Mouse (Mus musculus): Measurements from ENCODE around the gene Tcaim.
A peak's percentile ranks its signal among the peaks of the same experiment; 100 is the strongest.
"Not testable (repeated sequence)": the region's sequence is repeated elsewhere in the genome, so short reads cannot be mapped to it uniquely, and the experiment has no call there.

Gene Tcaim

DNA sequence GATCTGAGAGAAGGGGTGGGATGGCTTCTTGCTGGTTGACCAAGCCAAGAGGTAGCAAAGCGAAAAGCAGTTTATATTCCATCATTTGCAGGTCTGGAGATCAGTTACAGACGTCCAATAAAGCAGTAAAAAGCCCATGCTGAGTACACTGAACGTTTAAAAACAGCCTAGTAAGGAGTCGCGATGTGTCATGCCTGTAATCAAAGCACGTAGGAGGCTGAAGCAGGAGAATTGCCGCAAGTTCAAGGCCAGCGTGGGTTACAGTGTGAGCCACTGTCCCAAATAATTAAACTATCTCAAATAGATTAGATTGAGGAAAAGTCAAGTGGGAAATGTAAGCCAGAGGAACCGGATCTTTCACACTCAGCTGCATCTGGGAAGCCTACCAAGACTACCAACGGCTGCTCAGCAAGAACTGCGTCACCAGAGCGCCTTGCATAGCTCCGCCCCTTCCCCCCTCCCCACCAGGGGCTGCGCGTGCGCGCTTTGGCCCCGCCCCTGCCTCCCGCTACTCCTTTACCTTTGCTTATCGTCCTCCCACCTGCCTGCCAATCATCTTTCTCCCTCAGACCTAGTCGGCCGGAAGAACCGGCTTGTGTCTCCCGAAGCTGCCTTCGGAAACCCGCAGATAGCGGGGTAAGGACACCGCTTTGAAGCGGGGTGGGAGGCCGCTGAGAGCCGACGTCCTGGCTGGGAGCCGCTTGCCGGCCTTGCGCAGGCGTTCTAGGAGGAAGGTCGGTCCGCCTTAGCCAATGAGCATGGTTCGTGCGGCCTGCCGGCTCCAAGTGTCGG is at the start of gene Tcaim:
Gene Tcaim (plus strand): TSS at position 487 of the 792 bp plus-strand sequence.
- peak; percentile 70 to 78 for DNase-seq (ENCODE audit: low spot score in 2 of 2)

DNA sequence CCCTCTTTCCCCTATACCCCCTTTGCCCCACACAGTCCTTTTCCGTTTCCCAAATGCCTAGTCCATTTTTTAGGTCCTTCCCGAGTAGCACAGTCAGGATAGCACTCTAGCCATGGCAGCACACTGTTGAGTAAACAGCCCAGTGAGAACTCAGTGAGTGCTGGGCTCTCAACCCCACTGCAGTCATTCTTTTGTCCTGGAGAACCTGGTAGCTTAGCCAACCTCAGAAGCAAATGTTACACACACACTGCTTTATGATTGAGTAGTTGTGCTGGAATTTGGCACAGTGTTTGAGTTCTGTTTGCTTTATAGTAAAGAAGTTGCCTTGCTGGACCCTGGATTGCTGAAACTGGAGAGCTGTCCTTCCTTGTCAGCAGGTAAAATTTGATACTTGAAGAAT is 47.7 kb upstream of the Tcaim start:
- DNase-seq (ENCODE audit: low spot score in 2 of 2) = no peak

DNA sequence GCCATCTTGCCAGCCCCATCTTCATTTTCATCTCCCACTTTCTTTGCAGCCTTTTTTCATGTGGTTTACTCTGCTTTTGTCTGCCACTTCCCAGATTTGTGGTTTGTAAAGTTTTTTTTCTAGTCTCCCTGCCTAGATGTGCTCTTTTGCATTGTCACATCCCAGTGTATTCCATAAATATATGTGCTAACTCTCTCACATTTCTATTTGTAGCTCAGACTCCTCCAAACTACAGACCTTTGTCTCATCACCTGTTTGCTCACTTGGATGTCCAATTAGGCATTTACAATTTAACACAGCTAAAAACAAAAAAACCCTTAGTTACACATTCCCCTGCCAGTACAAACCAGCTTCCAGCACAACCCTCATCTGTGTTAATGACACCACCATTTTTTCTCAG is 45.2 kb upstream of the Tcaim start:
- no peak for DNase-seq (ENCODE audit: low spot score in 2 of 2)

DNA sequence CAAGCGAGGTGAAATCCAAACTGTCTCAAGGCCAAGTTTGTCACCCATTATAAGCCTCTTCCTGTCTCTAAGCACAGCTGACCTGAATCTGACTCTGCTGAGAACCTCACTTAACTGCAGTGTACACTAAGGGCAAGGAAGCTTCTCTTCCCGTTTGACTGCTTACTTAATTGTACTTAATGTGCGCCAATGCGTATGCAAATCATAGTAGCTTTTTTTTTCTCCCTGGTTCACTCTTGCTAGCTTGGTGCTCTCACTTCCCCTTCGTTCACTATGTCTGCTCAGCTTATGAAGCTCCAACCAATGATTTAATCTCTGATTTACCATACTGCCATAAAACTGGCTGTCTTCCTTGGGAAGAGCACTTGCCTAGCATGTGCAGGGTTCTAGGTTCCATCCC is 20.1 kb upstream of the Tcaim start:
- peak in 1 of 2 experiments; percentile 5 for DNase-seq (ENCODE audit: low spot score in 2 of 2)

DNA sequence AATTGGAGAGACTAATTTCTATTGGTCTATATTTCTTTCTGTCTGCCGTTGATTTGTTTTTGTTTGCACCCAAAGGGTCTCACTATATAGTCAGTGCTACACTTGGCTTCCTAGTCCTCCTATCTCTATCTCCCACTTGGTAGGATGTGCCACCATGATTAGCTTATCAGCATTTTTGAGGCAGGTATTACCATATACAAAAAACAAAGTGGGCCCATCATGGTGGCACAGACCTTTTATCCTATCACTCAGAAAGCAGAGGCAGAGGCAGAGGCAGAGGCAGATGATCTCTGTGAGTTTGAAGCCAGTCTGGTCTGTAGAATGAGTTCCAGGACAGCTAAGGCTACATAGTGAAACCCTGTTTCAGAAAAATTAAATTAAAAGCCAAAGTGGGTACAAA is 18.8 kb upstream of the Tcaim start:
- no peak for DNase-seq (ENCODE audit: low spot score in 2 of 2)

DNA sequence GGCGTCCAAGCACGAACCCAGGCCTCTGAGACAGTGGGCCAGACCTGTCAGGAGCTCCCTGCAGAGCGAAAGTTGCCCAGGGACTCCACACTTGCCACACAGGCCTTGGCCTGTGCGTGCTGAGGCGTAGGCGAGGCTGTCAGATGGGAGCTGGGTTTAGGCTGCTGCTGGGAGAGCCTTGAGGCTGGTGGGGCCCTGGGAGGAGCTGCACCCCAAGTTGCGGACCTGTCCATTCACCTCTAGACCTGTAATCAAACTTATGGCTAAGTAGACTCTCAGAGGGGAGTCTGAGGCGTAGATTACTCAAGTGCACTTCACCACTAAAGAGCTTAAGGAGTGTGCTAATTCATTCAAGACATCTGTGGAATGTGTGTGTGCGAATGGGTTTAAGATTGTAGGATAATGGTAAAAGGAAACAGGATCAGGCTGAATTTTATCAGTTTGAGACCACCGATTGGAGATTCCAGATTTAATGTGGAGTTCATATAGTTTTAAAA is 554 bp downstream of the Tcaim start:
- DNase-seq (ENCODE audit: low spot score in 2 of 2) = no peak

DNA sequence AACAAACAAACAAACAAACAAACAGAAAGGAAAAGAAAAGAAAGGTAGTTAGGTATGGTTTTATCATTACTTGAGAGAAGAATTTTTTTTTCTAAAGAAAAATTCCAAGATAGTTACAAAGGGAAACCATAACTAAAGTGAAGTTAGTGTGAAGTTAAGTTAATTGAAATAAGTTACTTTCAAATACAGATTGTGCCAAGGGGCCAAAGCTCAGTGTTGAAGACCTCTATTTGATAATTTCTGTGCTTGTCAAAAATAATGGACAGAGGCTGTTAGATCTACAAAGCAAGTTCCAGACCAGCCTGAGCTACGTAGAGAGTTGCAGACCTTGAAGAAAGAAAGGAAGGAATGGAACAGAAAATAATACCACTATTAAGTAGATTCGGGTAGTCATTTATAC is 1.8 kb downstream of the Tcaim start:
- no peak for DNase-seq (ENCODE audit: low spot score in 2 of 2)

DNA sequence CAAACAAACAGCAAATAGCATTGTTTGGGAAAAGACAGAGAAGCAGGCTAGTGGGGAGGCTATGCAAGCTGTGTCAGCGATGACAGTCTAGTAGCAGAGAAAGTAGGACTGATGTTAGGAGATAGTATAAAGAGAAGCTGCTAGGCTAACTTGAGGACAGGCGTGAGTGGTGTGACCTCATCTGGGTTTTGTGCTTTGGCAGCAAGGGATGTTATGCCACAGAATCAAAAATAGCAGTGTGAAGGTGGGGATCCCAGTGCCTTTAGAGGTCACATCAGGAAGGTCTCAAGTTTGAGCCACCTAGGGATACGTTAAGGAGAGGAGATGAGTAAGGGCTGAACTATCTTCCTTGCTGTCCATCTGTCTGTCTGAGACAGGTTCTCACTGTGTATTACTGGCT is 4.9 kb downstream of the Tcaim start:
- no peak for DNase-seq (ENCODE audit: low spot score in 2 of 2)

DNA sequence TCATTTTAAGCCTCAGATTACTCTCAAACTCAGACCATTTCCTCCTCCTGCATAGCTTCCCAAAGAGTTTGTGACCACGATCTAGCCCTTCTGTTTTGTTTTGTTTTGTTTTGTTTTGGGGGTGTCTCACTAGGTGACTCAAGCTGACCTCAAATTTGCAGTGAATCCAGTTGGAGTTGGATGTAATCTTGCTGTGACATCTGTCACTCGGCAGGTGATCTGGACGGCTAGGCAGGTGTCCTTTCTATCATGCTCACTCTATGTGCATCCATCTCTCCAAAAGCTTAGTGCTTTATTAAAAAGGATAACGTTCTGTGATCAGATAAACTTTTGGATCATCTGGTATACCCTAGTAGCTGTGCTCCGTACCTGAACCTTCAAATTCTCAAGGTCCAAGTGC is 7.0 kb downstream of the Tcaim start:
- no peak for DNase-seq (ENCODE audit: low spot score in 2 of 2)

DNA sequence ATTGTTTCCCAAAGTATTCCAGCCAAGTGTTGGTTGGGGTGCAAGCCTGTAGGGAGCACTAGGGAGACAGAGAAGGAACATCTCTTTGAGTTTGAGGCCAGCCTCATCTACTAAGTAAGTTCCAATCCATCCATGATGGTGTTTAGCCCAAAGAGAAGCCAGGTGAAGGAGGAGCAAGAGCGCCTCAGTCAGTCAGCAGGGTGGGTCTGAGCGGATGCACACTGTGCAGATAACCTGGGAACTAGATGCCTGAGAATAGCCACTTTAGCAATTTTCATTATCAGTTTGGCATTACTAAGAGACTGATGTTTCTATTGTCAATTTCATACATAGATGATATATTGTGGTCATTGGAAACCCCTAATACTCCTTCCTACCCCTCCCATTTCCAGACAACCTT is 9.4 kb downstream of the Tcaim start:
- DNase-seq (ENCODE audit: low spot score in 2 of 2) = no peak

DNA sequence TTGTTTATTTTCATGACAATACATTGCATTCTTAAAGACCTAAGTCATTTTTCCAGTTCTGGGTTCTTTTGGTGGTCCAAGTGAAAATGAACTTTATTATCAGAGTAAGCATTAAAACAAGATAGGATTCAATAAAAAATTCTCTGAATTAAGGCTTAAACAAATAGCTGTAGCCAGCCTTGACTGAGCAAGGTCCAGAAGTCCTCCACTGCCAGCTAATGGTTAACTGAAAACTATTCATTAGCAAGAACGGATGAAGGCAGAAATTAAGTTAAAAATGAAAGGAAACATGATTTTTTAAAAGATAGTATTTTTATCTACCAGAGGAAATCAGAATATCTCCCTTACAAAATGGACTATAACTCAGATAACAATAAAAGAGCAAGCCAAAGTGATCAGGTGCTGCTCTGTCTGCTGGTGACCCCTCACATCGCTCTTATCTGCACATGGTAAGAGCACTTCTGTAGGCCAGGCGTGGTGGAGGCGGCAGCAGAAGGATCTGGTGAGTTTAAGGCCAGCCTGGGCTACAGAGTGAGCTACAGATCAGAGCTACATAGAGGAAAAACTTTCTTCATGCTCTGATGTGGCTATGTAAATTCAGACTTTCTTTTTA is 10.0 kb downstream of the Tcaim start:
- no peak for DNase-seq (ENCODE audit: low spot score in 2 of 2)

DNA sequence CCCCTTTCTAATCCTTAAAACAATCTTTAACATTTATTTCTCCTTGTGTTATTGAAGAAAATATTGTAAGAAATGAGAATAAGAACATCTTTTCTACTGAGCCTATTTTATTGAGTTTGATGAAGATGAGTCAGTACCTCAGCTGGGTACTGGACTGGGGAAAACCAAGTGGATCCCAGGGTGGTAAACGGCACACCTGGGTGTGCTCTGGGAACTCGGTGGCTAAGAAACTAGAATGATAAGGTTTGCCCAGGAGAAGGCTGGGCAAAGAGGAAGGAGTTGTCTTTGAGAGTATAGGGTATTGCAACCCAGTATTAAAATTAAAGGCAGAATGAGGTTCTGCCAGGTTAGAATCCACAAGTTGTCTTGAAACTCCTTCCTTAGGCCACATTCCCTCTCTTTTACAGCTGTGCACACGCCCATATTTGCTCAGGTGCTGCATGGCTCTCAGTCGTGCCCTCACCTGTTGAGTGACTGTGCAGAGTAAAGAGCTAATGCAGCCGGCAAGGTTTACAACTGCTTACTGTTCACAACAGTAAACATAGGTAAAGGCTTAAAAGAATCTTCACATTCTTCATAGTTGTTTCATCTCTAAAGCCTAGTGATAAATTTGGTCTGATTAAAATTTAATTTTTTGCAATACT is 18.2 kb downstream of the Tcaim start:
- DNase-seq (ENCODE audit: low spot score in 2 of 2) = no peak

DNA sequence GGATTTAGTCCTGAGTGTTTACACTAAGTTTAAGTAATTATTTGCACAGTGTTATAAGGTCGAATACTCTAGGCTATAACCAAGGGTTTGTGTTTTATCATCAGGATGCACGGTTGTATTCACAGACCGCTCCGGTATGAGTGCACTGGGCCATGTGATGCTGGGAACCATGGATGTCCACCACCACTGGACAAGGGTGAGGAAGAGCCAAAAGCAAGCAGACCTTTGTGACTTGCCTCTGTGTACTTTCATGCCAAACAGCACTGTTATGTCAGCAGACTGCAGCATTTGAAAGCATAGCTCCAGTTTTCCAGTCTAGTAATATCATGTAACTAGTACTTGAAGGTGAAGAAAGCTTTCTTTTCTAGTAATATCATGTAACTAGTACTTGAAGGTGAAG is 21.4 kb downstream of the Tcaim start:
- DNase-seq (ENCODE audit: low spot score in 2 of 2) = no peak

DNA sequence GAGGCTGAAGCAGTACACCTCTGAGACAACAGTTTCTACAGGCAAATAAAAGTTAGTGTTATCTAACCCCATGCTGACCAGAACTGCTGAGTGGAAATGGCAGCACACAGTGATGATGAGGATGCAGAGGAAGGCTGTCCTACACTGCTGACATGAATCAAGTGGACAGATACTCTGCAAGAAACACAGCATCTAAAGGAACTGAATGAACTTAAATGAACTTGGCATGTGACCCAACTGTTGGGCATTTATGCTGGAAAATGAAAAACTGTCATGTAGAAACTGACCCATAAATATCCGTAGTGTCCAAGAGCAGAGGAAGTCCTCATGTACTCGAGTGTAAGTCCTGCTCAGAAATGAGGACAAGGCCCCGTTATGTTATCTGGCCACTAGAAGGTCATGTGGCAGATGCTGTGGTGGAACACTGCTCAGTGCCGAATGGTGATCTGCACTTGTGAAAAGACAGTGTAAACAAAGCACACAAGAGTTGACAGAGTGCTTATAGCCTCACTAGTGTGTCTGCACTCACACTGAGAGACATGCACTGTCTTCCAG is 24.6 kb downstream of the Tcaim start:
- no peak for DNase-seq (ENCODE audit: low spot score in 2 of 2)

DNA sequence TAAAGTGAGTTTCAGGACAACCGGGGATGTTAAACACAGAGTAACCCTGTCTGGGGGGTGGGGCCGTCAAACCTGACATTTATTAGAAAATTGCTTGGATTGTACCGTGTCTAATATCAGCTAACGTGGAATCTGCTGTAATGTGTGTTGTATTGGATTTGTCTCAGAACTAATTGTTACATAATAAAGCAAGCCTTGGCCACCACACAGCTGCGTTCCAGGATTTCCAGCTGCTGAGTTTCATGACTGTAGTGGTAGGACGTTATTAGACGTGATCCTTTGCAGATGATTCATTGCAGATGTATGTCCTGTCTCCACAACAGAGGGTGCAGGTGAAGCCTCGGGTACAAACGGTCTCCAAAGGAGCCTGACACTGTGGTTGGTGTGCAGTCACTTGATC is 30.8 kb downstream of the Tcaim start:
- no peak for DNase-seq (ENCODE audit: low spot score in 2 of 2)

DNA sequence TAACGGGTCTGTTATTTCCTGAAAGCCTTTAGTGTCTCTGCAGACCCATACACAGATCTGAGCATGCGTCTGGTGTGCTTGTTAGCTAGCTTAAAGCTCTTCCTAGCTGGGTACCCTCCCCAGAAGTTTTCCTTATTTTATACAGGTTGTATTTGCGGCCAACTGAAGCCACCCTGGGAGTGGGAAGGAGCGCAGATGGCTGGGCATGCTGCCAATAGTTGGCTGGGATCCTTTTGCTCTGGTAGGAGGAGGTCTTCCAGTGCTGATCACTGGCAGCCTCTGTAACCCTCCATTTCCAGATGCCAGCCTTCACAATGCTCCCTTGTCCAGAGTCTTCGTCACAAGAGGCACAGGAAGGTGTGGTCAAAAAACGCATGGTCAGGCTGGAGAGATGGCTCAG is 31.5 kb downstream of the Tcaim start:
- no peak for DNase-seq (ENCODE audit: low spot score in 2 of 2)

DNA sequence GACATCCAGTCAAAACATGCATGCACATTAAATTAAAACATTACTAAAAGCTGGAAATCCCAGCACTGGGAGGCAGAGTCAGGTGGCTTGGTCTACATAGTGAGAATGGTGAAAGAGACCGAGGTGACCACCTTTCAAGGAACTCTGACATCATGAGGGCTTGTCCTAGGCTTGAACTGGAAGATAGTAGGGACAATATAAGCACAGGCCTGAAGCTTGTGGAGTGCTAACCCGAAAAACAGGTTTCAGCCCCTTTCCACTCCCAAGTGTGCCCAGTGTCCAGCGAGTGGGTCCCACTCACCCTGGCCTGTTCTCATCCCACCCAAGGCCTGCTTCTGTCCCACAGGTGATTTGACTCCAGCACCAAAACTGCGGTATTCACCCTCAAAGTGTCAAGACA is 31.9 kb downstream of the Tcaim start:
- DNase-seq (ENCODE audit: low spot score in 2 of 2) = no peak

DNA sequence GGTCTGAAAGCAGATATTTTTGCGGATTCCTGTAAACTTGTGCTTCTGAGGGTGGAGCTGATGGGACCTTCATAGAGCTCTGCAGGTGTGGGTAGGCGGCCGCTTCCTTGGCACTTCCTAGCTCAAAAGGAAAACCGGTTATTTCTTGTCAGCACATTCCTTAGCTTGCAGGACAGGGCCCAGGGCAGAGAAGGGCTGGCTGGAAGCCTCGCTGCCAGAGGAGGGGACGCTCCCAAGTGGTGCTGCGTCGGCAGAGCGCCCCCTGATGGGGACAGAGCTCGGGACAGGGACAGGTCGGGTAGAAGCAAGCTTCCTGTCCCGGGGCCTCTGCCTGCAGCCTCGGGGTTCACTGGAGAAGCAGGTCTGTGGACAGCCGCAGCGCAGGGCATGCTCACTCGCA is 32.3 kb downstream of the Tcaim start:
- peak in 1 of 2 experiments; percentile 5 for DNase-seq (ENCODE audit: low spot score in 2 of 2)

DNA sequence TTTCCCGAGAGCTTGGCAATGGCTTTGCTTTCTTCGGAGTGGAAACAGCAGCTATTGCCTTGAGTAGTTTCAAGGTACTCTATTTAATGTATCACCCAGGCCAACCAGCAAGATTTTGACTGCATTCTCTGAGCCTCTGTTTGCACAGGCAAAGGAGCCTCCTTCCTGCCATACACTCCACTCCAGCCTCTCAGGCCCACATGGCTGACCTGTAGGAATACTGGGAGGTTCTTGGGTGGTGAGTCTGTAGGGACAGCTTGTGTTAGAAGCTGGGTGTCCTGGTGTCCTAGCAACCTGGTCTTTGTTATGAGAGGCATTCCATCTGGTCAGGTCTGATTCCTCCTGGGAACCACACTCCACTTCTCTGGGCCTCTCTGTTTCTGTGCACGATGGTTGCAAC is 38.4 kb downstream of the Tcaim start, which contains the start of gene Gm35549:
Gene Gm35549 (minus strand): TSS at position 276 of the 400 bp plus-strand sequence.
- DNase-seq (ENCODE audit: low spot score in 2 of 2) = no peak

DNA sequence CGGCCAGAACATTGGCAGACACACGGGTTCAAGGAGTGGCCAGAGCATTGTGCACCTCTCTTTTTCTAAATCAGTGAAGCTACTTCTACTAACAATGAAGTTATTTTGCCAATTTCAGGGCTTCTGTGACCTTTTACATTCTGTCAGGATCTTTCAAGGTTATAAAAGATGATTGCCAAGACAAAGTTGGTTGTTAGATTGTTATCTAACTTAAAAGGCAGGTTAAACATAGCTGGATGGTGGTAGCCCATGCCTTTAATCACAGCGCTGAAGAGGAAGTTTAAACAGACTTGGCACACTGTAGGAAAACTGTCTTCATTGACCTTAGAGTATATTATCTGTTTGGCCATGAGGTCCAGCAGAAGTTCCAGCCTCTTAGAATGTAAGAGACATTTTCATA is 40.3 kb downstream of the Tcaim start:
- no peak for DNase-seq (ENCODE audit: low spot score in 2 of 2)

DNA sequence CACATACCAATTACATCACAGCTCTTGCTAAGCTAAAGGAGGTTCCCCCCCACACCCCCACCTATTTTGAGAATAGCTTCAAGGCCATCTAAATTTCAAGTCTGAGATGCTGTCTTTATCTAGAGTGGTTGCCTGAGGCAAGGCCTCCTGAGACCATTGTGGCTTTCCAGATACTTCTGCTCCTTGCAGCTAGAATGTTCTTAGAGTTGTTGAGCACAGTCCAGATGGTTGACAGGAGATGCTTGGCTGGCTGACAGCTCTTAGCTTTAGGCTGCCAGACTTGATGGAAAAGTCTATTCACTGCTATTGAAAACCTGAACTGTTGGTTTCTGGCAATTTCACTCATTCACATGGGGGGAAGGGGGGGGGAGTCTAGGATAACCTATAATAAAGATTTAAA is 40.8 kb downstream of the Tcaim start:
- DNase-seq (ENCODE audit: low spot score in 2 of 2) = no peak

DNA sequence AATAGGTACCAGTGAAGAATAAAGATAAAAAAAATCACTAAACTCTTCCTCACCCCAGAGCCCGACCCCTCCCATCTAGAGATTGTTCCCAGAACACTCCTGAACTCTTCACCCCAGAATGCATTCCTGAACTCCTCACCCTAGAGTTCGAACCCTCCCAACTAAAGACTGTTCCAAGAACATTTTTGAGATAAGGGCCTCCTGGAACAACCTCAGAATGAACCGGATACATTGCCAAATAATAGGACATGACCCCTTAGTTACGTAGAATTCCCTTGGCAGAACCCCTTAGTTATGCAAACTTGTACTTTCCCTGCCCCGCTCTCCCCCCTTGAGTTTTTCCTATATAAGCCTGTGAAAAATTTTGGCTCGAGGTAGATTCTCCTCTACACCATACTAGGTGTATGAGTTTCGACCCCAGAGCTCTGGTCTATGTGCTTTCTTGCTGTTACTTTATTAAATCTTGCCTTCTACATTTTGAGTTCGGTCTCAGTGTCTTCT is 42.5 kb downstream of the Tcaim start:
- not testable (repeated sequence) for DNase-seq (ENCODE audit: low spot score in 2 of 2)

Data from spleen, postnatal 14 days (tissue).